In the genomic region with DNA sequence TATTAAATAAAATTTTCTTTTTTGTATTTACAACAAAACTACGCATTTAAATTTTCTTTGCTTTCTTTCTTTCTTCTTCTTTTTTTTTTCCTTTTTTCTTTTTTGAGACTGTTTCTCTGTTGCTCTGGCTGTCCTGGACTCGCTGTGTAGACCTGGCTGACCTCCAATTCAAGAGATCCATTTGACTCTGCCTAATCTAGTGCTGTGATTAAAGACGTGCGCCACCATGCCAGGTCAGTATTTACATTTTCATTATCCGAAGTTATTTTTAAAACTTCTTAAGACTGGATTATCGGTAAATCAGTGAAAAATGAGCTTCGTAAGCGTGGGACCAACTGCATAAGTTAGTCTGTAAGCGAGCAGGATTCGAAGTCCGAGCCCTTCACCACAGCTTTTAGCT, we compare ENCODE assay signal across 8 mouse cellular contexts. TPM values are rescaled to one million over a fixed set of nuclear protein-coding genes. Genes with fewer than 3 reads are reported as not detected.
DNase-seq lines count a peak whose midpoint lies in the region; ATAC-seq and TF ChIP-seq lines count a peak whose summit lies in the region.

No protein-coding gene starts in this region.

- TF ChIP-seq CTCF in bone marrow macrophage, adult 2 months (IDR thresholded peaks at IDR 0.05; ENCODE audit: low read depth, low read length), result no peak

- no peaks in the 10 kb centered on the region for H3K9me3 ChIP-seq in kidney, embryonic 14.5 days (ENCODE audit: control insufficient read depth, low read length)
- H3K9me3 ChIP-seq in hindbrain, embryonic 11.5 days (ENCODE audit: control insufficient read depth, low read length), result no peaks in the 10 kb centered on the region

- under 1% methylated on average over 11 of the region's 11 CpGs for WGBS in kidney, embryonic 14.5 days
- 2% methylated on average over 11 of the region's 11 CpGs for WGBS in hindbrain, embryonic 11.5 days

- H3K9ac ChIP-seq in kidney, embryonic 14.5 days (ENCODE audit: low read depth, low read length), result peak overlapping the region; percentile 89
- peak overlapping the region; percentile 88 for H3K9ac ChIP-seq in hindbrain, embryonic 11.5 days (ENCODE audit: low read depth, low read length)

- no peak for DNase-seq in kidney, postnatal 14 days
- no peak for DNase-seq in hindbrain, embryonic 11.5 days (ENCODE audit: low spot score)
- DNase-seq in lung, postnatal 10 days, result peak; percentile 15
- no peak for DNase-seq in layer of hippocampus, adult 11-12 months (ENCODE audit: low spot score)
- DNase-seq in urinary bladder, adult 2 months (ENCODE audit: low spot score), result no peak
- no peak for DNase-seq in right cerebral cortex, postnatal 14 days

- peak overlapping the region; percentile 56 for H3K4me2 ChIP-seq in kidney, embryonic 14.5 days (replicated peaks; ENCODE audit: low read depth, low read length)
- H3K4me2 ChIP-seq in hindbrain, embryonic 11.5 days (replicated peaks; ENCODE audit: low read depth, low read length), result peak overlapping the region; percentile 33

- no peak for TF ChIP-seq POLR2A in bone marrow macrophage, adult 2 months (IDR thresholded peaks at IDR 0.05; ENCODE audit: borderline replicate concordance, low read depth, low read length)

- H3K4me1 ChIP-seq in kidney, embryonic 14.5 days (ENCODE audit: control insufficient read depth, insufficient read depth, low read length), result peaks cover 10% of the 10 kb centered on the region
- peaks cover 13% of the 10 kb centered on the region for H3K4me1 ChIP-seq in bone marrow macrophage, adult 2 months (ENCODE audit: control insufficient read depth, insufficient read depth, low read length)
- H3K4me1 ChIP-seq in hindbrain, embryonic 11.5 days (replicated peaks; ENCODE audit: control insufficient read depth, insufficient read depth, low read length), result no peaks in the 10 kb centered on the region

- ATAC-seq in kidney, embryonic 14.5 days (ENCODE audit: low FRiP score, low TSS enrichment), result no peak
- no peak for ATAC-seq in hindbrain, embryonic 11.5 days (ENCODE audit: low FRiP score)

- H3K27me3 ChIP-seq in kidney, embryonic 14.5 days (ENCODE audit: control insufficient read depth, insufficient read depth, low read length), result no peaks in the 10 kb centered on the region
- H3K27me3 ChIP-seq in hindbrain, embryonic 11.5 days (ENCODE audit: control insufficient read depth, insufficient read depth, low read length), result no peaks in the 10 kb centered on the region

- H3K4me3 ChIP-seq in kidney, embryonic 14.5 days (ENCODE audit: low read length), result peak overlapping the region; percentile 63
- H3K4me3 ChIP-seq in bone marrow macrophage, adult 2 months (ENCODE audit: insufficient read depth, low read length), result peak overlapping the region; percentile 89
- H3K4me3 ChIP-seq in hindbrain, embryonic 11.5 days (ENCODE audit: low read depth, low read length), result peak overlapping the region; percentile 89

- peak overlapping the region; percentile 83 for H3K27ac ChIP-seq in kidney, embryonic 14.5 days (ENCODE audit: low read depth, low read length)
- peak overlapping the region; percentile 81 for H3K27ac ChIP-seq in bone marrow macrophage, adult 2 months (ENCODE audit: insufficient read depth, low read depth, low read length)
- H3K27ac ChIP-seq in hindbrain, embryonic 11.5 days (ENCODE audit: low read depth, low read length), result peak overlapping the region; percentile 74; the same call in 1 of the 2 replicates

- H3K36me3 ChIP-seq in kidney, embryonic 14.5 days (ENCODE audit: control insufficient read depth, insufficient read depth, low read length), result no peaks in the 10 kb centered on the region
- no peaks in the 10 kb centered on the region for H3K36me3 ChIP-seq in hindbrain, embryonic 11.5 days (ENCODE audit: control insufficient read depth, insufficient read depth, low read length)

RNA-seq across cellular contexts. Expression of a gene that starts 0.6 kb away (rescaled TPM):
- polyA plus RNA-seq in kidney, embryonic 14.5 days (2014; fragmentation: Nextera tagmentation; extraction: Ambion mirVana), result 286 and 338 TPM in 2 replicates
- polyA plus RNA-seq in bone marrow macrophage, adult 2 months (2012; ENCODE audit: insufficient read depth, insufficient read length, missing spikeins), result 297 and 331 TPM in 2 replicates
- polyA plus RNA-seq in hindbrain, embryonic 11.5 days (2014; fragmentation: Nextera tagmentation; extraction: Ambion mirVana), result 336 and 374 TPM in 2 replicates
- polyA plus RNA-seq in urinary bladder, adult 2 months (2012; rRNA removed), result 292 and 372 TPM in 2 replicates

RNA-seq across cellular contexts. Expression of a gene that starts 0.6 kb away (rescaled TPM):
- polyA plus RNA-seq in kidney, embryonic 14.5 days (2014; fragmentation: Nextera tagmentation; extraction: Ambion mirVana), result 52.7 and 66.5 TPM in 2 replicates
- 22.0 and 27.3 TPM in 2 replicates for polyA plus RNA-seq in bone marrow macrophage, adult 2 months (2012; ENCODE audit: insufficient read depth, insufficient read length, missing spikeins)
- 73.9 and 78.5 TPM in 2 replicates for polyA plus RNA-seq in hindbrain, embryonic 11.5 days (2014; fragmentation: Nextera tagmentation; extraction: Ambion mirVana)
- 16.4 and 17.2 TPM in 2 replicates for polyA plus RNA-seq in urinary bladder, adult 2 months (2012; rRNA removed)
